Mouse (Mus musculus) spleen, postnatal 4 days (tissue): Measurements from ENCODE around the gene Radil.
A peak's percentile ranks its signal among the peaks of the same experiment; 100 is the strongest.

Source experiments
- DNase-seq, 2 experiments: peaks; one replicate each; pipeline ENCODE4 v3.0.0; 2022; ENCODE audit warnings: low spot score in 2 of 2

Gene Radil

GRCm38 (mm10) chr5:142483581-142483980 lies 67.3 kb downstream of the Radil start:
- no peak for DNase-seq

GRCm38 (mm10) chr5:142482512-142482911 lies 68.4 kb downstream of the Radil start:
- DNase-seq: no peak

DNA sequence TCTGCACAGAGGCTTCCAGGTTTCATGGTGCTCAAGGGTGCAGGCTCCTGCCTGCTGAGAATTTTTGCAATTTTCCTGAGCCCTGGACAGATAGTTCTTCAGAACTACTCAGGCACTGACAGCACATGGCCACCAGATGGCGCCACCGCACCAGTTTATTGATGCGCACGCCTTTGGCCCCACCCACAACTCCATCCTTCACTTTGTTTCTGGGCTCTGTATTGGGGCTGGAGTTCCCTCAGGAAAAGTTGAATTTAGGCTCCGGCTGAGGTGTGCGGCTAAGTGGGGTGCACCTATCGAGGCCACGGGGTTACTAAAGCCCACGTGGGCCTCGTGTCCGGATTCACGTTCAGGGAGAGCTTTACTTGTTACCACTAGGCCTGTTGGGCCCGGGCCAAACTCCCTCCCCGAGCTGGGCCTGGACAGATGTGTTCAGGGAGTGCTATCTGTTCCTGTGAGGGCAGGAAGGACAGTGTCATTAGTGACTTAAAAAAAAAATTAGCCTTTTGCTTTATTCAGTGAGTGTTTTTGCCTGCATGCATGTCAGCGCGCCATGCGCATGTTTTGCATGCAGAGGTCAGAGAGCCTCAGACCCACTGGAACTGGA lies 72.0 kb downstream of the Radil start:
- DNase-seq: peak; percentile 69 to 92

GRCm38 (mm10) chr5:142477866-142478615 lies 72.9 kb downstream of the Radil start:
- DNase-seq: no peak

- DNase-seq: no peak
Observed at GRCm38 (mm10) chr5:142477346-142477745, 73.6 kb downstream of the Radil start.

- no peak for DNase-seq
Observed at GRCm38 (mm10) chr5:142475669-142476068, 75.2 kb downstream of the Radil start.

GRCm38 (mm10) chr5:142473696-142474095 lies 77.2 kb downstream of the Radil start:
- no peak for DNase-seq

DNA sequence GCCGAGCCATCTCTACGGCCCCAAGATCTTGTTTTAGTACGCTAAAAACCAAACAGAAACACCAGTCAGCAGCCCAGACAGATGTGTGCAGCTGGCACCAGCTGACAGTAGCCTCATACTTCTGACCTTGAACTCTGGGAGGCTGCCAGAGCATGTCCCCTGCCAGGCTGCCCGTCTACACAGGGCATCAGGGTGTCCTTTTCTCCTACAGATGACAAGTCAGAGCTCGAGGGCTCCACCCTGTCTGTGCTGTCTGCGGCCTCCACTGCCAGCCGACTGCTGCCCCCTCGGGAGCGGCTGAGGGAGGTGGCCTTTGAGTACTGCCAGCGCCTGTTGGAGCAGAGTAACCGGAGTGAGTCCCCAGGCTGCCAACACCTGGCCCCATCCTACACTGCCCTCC lies 81.1 kb downstream of the Radil start:
- no peak for DNase-seq

DNA sequence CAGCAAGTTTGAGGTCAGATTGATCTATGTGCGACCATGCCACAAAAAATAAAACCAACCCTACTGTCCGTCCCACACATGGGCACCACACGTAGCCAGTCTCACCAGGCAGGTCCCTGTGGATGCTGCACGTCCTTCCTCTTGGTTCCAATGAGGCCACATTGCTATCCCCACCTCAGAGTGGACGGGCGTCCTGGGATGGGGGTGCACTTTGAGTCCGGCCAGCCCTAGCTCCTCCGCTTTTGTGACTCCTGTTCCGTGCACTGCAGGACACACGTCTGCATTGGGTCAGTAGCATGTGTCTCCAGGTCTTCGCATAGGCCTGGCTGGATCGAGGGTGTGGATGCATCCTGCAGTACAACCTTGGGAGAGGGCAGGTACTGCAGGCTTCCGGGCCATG lies 82.5 kb downstream of the Radil start:
- DNase-seq: no peak

DNA sequence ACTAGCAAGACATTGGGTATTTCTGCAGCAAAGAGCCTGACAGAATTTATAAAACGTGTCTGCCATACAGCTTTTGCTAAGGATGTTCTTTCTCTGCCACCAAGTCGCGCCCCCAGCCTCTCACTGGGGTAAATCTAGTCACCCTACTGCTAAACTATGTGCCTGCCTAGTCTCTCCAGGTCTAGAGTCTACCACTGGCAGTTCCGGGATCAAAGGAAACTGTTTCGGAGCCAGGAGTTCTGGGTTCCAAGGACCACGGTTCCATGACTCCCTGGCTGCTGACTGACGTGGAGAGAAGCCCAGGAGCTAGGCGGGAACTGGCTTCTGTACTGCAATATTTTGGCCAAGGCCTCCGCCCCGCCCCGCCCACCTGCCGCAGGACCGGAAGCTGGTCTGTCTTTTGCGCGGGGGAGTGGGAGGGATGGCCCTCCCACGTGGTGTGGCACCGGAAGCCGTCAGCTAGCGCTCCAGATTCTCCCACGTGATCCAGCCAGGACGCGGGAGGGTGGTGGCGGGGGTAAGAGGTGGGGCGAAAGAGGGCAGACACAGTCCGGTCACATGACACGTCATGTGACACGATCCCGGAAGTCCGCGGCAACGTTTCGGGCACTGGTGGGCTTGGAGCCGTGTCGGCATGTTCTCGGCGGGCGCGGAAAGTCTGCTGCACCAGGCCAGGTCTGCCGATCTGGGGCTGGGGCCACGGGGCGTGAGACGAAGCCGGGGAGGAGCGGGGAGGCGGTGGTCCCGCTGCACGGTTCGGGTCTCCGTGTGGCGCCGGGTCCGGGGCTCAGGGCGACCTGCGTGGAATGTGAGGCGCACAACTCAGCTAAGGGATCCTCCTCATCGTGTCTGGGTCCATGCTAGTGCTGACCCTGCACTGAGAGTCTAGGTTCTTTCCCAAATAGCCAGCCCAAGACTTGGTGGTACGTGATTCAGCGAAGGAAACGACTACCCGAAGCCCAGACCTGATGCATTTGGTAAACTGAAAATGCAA lies 87.1 kb downstream of the Radil start, which contains the start of gene Ap5z1:
Ap5z1 (plus strand) TSS at position 484 of the 994 bp plus-strand sequence.
- peak; percentile 92 to 94 for DNase-seq

GRCm38 (mm10) chr5:142463011-142463410 lies 87.9 kb downstream of the Radil start:
- DNase-seq: no peak

GRCm38 (mm10) chr5:142462641-142462948 lies 88.3 kb downstream of the Radil start:
- no peak for DNase-seq

- DNase-seq: no peak
Observed at GRCm38 (mm10) chr5:142461942-142462640, 88.8 kb downstream of the Radil start.

- DNase-seq: no peak
Observed at GRCm38 (mm10) chr5:142459834-142460233, 91.1 kb downstream of the Radil start.

GRCm38 (mm10) chr5:142458791-142459557 lies 91.9 kb downstream of the Radil start:
- DNase-seq: no peak

- DNase-seq: no peak
Observed at GRCm38 (mm10) chr5:142457345-142457744, 93.6 kb downstream of the Radil start.

- DNase-seq: no peak
Observed at GRCm38 (mm10) chr5:142456318-142456717, 94.6 kb downstream of the Radil start.

GRCm38 (mm10) chr5:142453742-142454141 lies 97.2 kb downstream of the Radil start:
- DNase-seq: no peak

- no peak for DNase-seq
Observed at GRCm38 (mm10) chr5:142451759-142452158, 99.1 kb downstream of the Radil start.

GRCm38 (mm10) chr5:142450846-142451245 lies 100.1 kb downstream of the Radil start:
- no peak for DNase-seq

DNA sequence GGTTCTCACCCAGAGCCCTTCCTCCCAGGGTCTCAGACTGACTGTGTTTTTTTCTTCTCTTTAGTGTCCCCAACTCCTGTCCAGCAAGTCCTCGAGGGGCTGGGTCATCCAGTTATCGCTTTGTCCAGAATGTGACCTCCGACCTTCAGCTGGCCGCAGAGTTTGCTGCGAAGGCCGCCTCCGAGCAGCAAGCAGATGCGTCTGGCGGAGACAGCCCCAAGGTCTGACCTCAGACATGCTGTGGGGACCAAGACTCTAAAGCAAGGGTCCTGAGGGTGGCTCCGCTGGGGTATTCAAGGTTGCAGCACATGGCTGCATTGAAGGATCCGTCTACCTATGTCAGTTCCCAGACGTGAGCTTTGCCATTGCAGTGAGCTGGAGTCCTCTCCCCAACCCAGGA lies 102.3 kb downstream of the Radil start:
- no peak for DNase-seq
